Mouse (Mus musculus) thymus, adult 2 months (tissue): ENCODE results near the gene Zfp345.

Experiments
- CTCF ChIP-seq: fragments of 200-500 bp; IDR thresholded peaks from 2 replicates; pipeline ENCODE4 v1.5.1; 2012; ENCODE audit warnings: mild to moderate bottlenecking, control low read depth, low read length, moderate library complexity, borderline replicate concordance; ENCODE audit not compliant: control insufficient read depth, poor library complexity, insufficient read depth; ENCODE audit errors: extremely low read depth
- POLR2A ChIP-seq: fragments of 200-500 bp; IDR thresholded peaks from 2 replicates; pipeline ENCODE4 v1.6.1; 2012; ENCODE audit warnings: mild to moderate bottlenecking, low read length, control low read depth, moderate library complexity; ENCODE audit not compliant: control insufficient read depth, poor library complexity, insufficient read depth; ENCODE audit errors: extremely low read depth

DNA sequence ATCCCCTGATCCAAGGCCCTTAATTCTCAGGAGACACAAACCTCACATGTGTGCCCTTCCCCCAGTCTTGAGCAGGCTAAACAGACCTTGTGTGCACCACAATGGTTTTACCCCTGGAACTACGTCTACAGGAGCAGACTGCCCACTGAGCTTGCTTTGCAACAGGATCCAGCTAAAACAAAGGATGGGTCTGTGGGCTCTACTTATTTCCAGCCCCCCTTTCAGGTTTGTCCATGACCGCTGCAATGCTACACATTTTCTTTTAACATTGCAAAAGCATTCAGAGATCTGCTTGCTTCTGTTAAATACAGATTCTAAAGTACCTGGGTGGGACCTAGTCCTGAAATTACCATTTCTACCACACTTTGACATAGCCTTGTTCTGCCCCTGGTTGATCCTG is 8.1 kb upstream of the Zfp345 start:
- TF ChIP-seq POLR2A: no peak
- no peak for TF ChIP-seq CTCF
